Mouse (Mus musculus) MEL (cell line): Measurements from ENCODE around the gene Gpr37. TPM values are rescaled to one million over a fixed set of nuclear protein-coding genes. Genes with fewer than 3 reads are reported as not detected.

Source experiments
- DNase-seq: peaks from one replicate; pipeline ENCODE4 v3.0.0; 2011; ENCODE audit warnings: low read depth, low spot score
- H3K27ac ChIP-seq: 2 replicates; pipeline ENCODE4 v1.5.1; 2012; ENCODE audit warnings: low read depth, mild to moderate bottlenecking, control low read depth, low read length, moderate library complexity; ENCODE audit not compliant: control insufficient read depth
- H3K27me3 ChIP-seq, 2 experiments: fragments of 150-350 bp in 1 of 2; sonication (generic) in 1 of 2; 2 replicates each; pipeline ENCODE4 v1.6.1; 2012; ENCODE audit warnings: low read length in 2 of 2, mild to moderate bottlenecking in 2 of 2, improper control_type of control experiment in 1 of 2, moderate library complexity in 1 of 2; ENCODE audit not compliant: insufficient read depth in 2 of 2, control insufficient read depth in 1 of 2
- H3K36me3 ChIP-seq, 2 experiments: 2 replicates each; pipeline ENCODE4 v1.6.1; 2012 to 2014; ENCODE audit warnings: low read length in 2 of 2, improper control_type of control experiment in 1 of 2, inconsistent platforms in 1 of 2, mild to moderate bottlenecking in 1 of 2; ENCODE audit not compliant: insufficient read depth in 2 of 2, control insufficient read depth in 1 of 2
- H3K4me1 ChIP-seq, 2 experiments: fragments of 150-350 bp in 1 of 2; sonication (generic) in 1 of 2; 2 replicates each; pipeline ENCODE4 v1.6.1; 2012; ENCODE audit warnings: low read length in 2 of 2, improper control_type of control experiment in 1 of 2, mild to moderate bottlenecking in 1 of 2; ENCODE audit not compliant: insufficient read depth in 2 of 2, control insufficient read depth in 1 of 2
- H3K4me3 ChIP-seq, 2 experiments: fragments of 150-350 bp in 1 of 2; sonication (generic) in 1 of 2; 2 replicates each; pipeline ENCODE4 v1.5.1; 2012; ENCODE audit warnings: low read depth in 2 of 2, low read length in 2 of 2, mild to moderate bottlenecking in 2 of 2, moderate library complexity in 2 of 2, control low read depth in 1 of 2, improper control_type of control experiment in 1 of 2; ENCODE audit not compliant: control insufficient read depth in 1 of 2, insufficient read depth in 1 of 2
- H3K79me2 ChIP-seq: 2 replicates; pipeline ENCODE4 v1.6.1; 2012; ENCODE audit warnings: mild to moderate bottlenecking, low read length, moderate library complexity; ENCODE audit not compliant: control insufficient read depth, poor library complexity, insufficient read depth
- H3K9ac ChIP-seq: 2 replicates; pipeline ENCODE4 v1.6.1; 2012; ENCODE audit warnings: low read depth, mild to moderate bottlenecking, control low read depth, low read length, moderate library complexity; ENCODE audit not compliant: control insufficient read depth, poor library complexity, severe bottlenecking
- H3K9me3 ChIP-seq: fragments of 150-350 bp; sonication (generic); replicated peaks from 2 replicates; pipeline ENCODE4 v1.6.1; 2012; ENCODE audit warnings: mild to moderate bottlenecking, low read length, improper control_type of control experiment, moderate library complexity; ENCODE audit not compliant: insufficient read depth
- CHD2 ChIP-seq: IDR thresholded peaks from 2 replicates; pipeline ENCODE4 v1.6.1; 2011; ENCODE audit warnings: low read length, improper control_type of control experiment
- CTCF ChIP-seq, 3 experiments: IDR thresholded peaks in 2 of 3; conservative IDR thresholded peaks in 1 of 3; 2 replicates each; pipeline ENCODE4 v1.5.1; 2011 to 2012; ENCODE audit warnings: low read length in 3 of 3, low read depth in 2 of 3, mild to moderate bottlenecking in 2 of 3, improper control_type of control experiment in 1 of 3, inconsistent platforms in 1 of 3, mixed read lengths in 1 of 3, moderate library complexity in 1 of 3; ENCODE audit not compliant: control insufficient read depth in 1 of 3, insufficient read depth in 1 of 3, poor library complexity in 1 of 3, severe bottlenecking in 1 of 3
- ELF1 ChIP-seq: IDR thresholded peaks from 2 replicates; pipeline ENCODE4 v1.6.1; 2014; ENCODE audit warnings: low read depth, mild to moderate bottlenecking, inconsistent platforms, low read length, improper control_type of control experiment, moderate library complexity
- EP300 ChIP-seq, 2 experiments: IDR thresholded peaks; 2 replicates each; pipeline ENCODE4 v1.6.1; 2011; ENCODE audit warnings: improper control_type of control experiment in 2 of 2, low read length in 2 of 2, low read depth in 1 of 2, mild to moderate bottlenecking in 1 of 2
- GATA1 ChIP-seq: IDR thresholded peaks from 2 replicates; pipeline ENCODE4 v1.6.1; 2011; ENCODE audit warnings: low read depth, low read length, improper control_type of control experiment
- HCFC1 ChIP-seq: IDR thresholded peaks from 2 replicates; pipeline ENCODE4 v1.6.1; 2012; ENCODE audit warnings: low read depth, mild to moderate bottlenecking, inconsistent platforms, low read length, improper control_type of control experiment, moderate library complexity
- JUND ChIP-seq: IDR thresholded peaks from 2 replicates; pipeline ENCODE4 v1.6.1; 2011; ENCODE audit warnings: low read depth, mild to moderate bottlenecking, improper control_type of control experiment, low read length
- KAT2A ChIP-seq: conservative IDR thresholded peaks from 2 replicates; pipeline ENCODE4 v1.6.1; 2012; ENCODE audit warnings: low read depth, low read length, improper control_type of control experiment, inconsistent platforms
- MAFK ChIP-seq: IDR thresholded peaks from 2 replicates; pipeline ENCODE4 v1.6.1; 2011; ENCODE audit warnings: low read depth, mild to moderate bottlenecking, low read length, improper control_type of control experiment, borderline replicate concordance
- MAZ ChIP-seq: IDR thresholded peaks from 2 replicates; pipeline ENCODE4 v1.6.1; 2012; ENCODE audit warnings: low read depth, mild to moderate bottlenecking, inconsistent platforms, low read length, improper control_type of control experiment
- MXI1 ChIP-seq: IDR thresholded peaks from 2 replicates; pipeline ENCODE4 v1.6.1; 2011; ENCODE audit warnings: mild to moderate bottlenecking, low read depth, low read length, improper control_type of control experiment
- MYB ChIP-seq: IDR thresholded peaks from 2 replicates; pipeline ENCODE4 v1.6.1; 2011; ENCODE audit warnings: mild to moderate bottlenecking, low read depth, low read length, improper control_type of control experiment
- POLR2AphosphoS2 ChIP-seq: IDR thresholded peaks from 2 replicates; pipeline ENCODE4 v1.6.1; 2011; ENCODE audit warnings: low read length, improper control_type of control experiment
- POLR2AphosphoS5 ChIP-seq: IDR thresholded peaks from 2 replicates; pipeline ENCODE4 v1.6.1; 2012; ENCODE audit warnings: low read depth, borderline replicate concordance, mild to moderate bottlenecking, inconsistent platforms, low read length, moderate library complexity, mixed read lengths
- RCOR1 ChIP-seq: IDR thresholded peaks from 2 replicates; pipeline ENCODE4 v1.6.1; 2012; ENCODE audit warnings: low read depth, mild to moderate bottlenecking, inconsistent platforms, low read length, improper control_type of control experiment
- TAL1 ChIP-seq: IDR thresholded peaks from 2 replicates; pipeline ENCODE4 v1.6.1; 2012; ENCODE audit warnings: mild to moderate bottlenecking, inconsistent platforms, low read length, moderate library complexity, mixed read lengths
- USF1 ChIP-seq: IDR thresholded peaks from 2 replicates; pipeline ENCODE4 v1.6.1; 2014; ENCODE audit warnings: low read depth, mild to moderate bottlenecking, inconsistent platforms, low read length, improper control_type of control experiment, moderate library complexity
- polyA plus RNA-seq, 2 experiments: library from polyadenylated mRNA; stranded (reverse) in 1 of 2; unstranded in 1 of 2; fragments of >175 nt in 1 of 2; fragments of >200 nt in 1 of 2; gene quantifications; 2 replicates each; pipeline versions ENCODE4 v1.2.1 to v1.2.4; 2012; ENCODE audit warnings: low replicate concordance in 2 of 2, low read depth in 1 of 2; ENCODE audit not compliant: insufficient read length in 2 of 2, insufficient read depth in 1 of 2, missing spikeins in 1 of 2
- total RNA-seq: library from RNA; depleted of rRNA; stranded (reverse); fragments of 300-350 nt; gene quantifications from 2 replicates; pipeline ENCODE4 v1.2.3, GENCODE M21; 2012; rRNA removed

Gene Gpr37
- total RNA-seq = not detected in 2 replicates
- not detected for polyA plus RNA-seq

DNA sequence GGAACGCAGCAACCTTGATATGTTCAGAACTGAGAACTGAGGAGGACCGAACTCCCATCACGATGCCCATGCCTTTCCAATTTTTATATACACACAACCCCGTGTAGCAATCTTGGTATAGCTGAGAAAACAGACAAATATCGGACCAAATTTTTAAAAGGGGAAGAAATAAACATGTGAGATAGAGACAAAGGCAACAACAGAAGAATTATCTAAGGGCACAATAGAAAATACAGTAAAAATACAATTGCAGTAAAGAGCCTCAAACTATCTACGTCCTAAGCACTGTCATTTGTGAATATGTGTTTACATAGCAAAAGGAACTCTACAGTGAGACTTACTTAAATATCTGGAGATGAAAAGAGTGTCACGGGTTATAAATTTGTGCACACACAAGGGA, at the start of gene Gpr37:
Gene Gpr37 (minus strand): TSS at position 101 of the 400 bp plus-strand sequence.
- TF ChIP-seq MAZ = no peak
- no peak for TF ChIP-seq TAL1
- TF ChIP-seq MYB = no peak
- no peak for TF ChIP-seq GATA1
- TF ChIP-seq RCOR1 = no peak
- no peak for TF ChIP-seq MAFK
- TF ChIP-seq POLR2AphosphoS2 = no peak
- no peak for TF ChIP-seq USF1
- no peak for TF ChIP-seq MXI1
- no peak within 1 kb of the TSS for H3K27ac ChIP-seq
- H3K9ac ChIP-seq = no peak within 1 kb of the TSS
- no peaks in the 10 kb centered on the region for H3K9me3 ChIP-seq
- no peaks in the 10 kb centered on the region for H3K79me2 ChIP-seq
- H3K4me3 ChIP-seq = no peak within 1 kb of the TSS
- no peaks in the 10 kb centered on the region for H3K4me1 ChIP-seq
- no peak for DNase-seq
- no peaks in the 10 kb centered on the region; a peak in 2 of 4 replicates for H3K27me3 ChIP-seq
- H3K36me3 ChIP-seq = no peaks in the 10 kb centered on the region

DNA sequence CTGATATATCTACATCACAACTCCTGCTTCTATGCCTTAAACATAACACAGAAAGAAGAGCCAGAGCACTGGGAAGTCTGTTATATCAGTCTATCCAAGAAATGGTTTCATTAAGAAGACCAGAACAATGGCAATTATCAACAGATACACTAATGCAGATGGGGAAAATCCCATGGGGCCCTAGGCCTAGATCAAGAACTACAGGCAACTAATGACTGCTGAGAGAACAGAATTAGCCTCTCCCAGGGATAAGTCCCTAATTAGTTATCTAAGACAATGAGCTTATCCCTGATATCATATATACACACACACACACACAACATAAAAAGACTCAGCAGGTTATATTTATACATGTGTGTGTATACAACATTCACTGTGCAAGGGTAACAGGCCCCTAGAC, 46.0 kb upstream of the Gpr37 start:
- DNase-seq = no peak
- no peaks in the 10 kb centered on the region for H3K36me3 ChIP-seq
- H3K79me2 ChIP-seq = no peaks in the 10 kb centered on the region
- no peaks in the 10 kb centered on the region for H3K4me1 ChIP-seq
- TF ChIP-seq RCOR1 (no peak), CTCF (IDR thresholded peaks at IDR 0.05 in 2 of 3, conservative IDR thresholded peaks at IDR 0.05 in 1 of 3; ENCODE audit: control insufficient read depth in 1 of 3, insufficient read depth in 1 of 3, low read depth in 2 of 3, low read length in 3 of 3, poor library complexity in 1 of 3, severe bottlenecking in 1 of 3) (no peak), EP300 (IDR thresholded peaks at IDR 0.05; ENCODE audit: low read depth in 1 of 2, low read length in 2 of 2) (no peak), POLR2AphosphoS5 (no peak), ELF1 (no peak), HCFC1 (no peak), USF1 (no peak), CHD2 (no peak), GATA1 (no peak), JUND (no peak), KAT2A (no peak)
- H3K9me3 ChIP-seq = no peaks in the 10 kb centered on the region
- no peak overlapping the region for H3K4me3 ChIP-seq
- H3K27ac ChIP-seq = no peak overlapping the region
- no peaks in the 10 kb centered on the region for H3K27me3 ChIP-seq
- no peak overlapping the region for H3K9ac ChIP-seq
